Mouse (Mus musculus) MEL (cell line): ENCODE data around the gene Gfpt1. TPM values are rescaled to one million over a fixed set of nuclear protein-coding genes. Genes with fewer than 3 reads are reported as not detected.

ENCODE experiments used
- DNase-seq: peaks from one replicate; pipeline ENCODE4 v3.0.0; 2011; ENCODE audit warnings: low read depth, low spot score
- H3K27ac ChIP-seq: 2 replicates; pipeline ENCODE4 v1.5.1; 2012; ENCODE audit warnings: low read depth, mild to moderate bottlenecking, control low read depth, low read length, moderate library complexity; ENCODE audit not compliant: control insufficient read depth
- H3K27me3 ChIP-seq, 2 experiments: fragments of 150-350 bp in 1 of 2; sonication (generic) in 1 of 2; 2 replicates each; pipeline ENCODE4 v1.6.1; 2012; ENCODE audit warnings: low read length in 2 of 2, mild to moderate bottlenecking in 2 of 2, improper control_type of control experiment in 1 of 2, moderate library complexity in 1 of 2; ENCODE audit not compliant: insufficient read depth in 2 of 2, control insufficient read depth in 1 of 2
- H3K36me3 ChIP-seq, 2 experiments: 2 replicates each; pipeline ENCODE4 v1.6.1; 2012 to 2014; ENCODE audit warnings: low read length in 2 of 2, improper control_type of control experiment in 1 of 2, inconsistent platforms in 1 of 2, mild to moderate bottlenecking in 1 of 2; ENCODE audit not compliant: insufficient read depth in 2 of 2, control insufficient read depth in 1 of 2
- H3K4me1 ChIP-seq, 2 experiments: fragments of 150-350 bp in 1 of 2; sonication (generic) in 1 of 2; 2 replicates each; pipeline ENCODE4 v1.6.1; 2012; ENCODE audit warnings: low read length in 2 of 2, improper control_type of control experiment in 1 of 2, mild to moderate bottlenecking in 1 of 2; ENCODE audit not compliant: insufficient read depth in 2 of 2, control insufficient read depth in 1 of 2
- H3K4me3 ChIP-seq, 2 experiments: fragments of 150-350 bp in 1 of 2; sonication (generic) in 1 of 2; 2 replicates each; pipeline ENCODE4 v1.5.1; 2012; ENCODE audit warnings: low read depth in 2 of 2, low read length in 2 of 2, mild to moderate bottlenecking in 2 of 2, moderate library complexity in 2 of 2, control low read depth in 1 of 2, improper control_type of control experiment in 1 of 2; ENCODE audit not compliant: control insufficient read depth in 1 of 2, insufficient read depth in 1 of 2
- H3K79me2 ChIP-seq: 2 replicates; pipeline ENCODE4 v1.6.1; 2012; ENCODE audit warnings: mild to moderate bottlenecking, low read length, moderate library complexity; ENCODE audit not compliant: control insufficient read depth, poor library complexity, insufficient read depth
- H3K9ac ChIP-seq: 2 replicates; pipeline ENCODE4 v1.6.1; 2012; ENCODE audit warnings: low read depth, mild to moderate bottlenecking, control low read depth, low read length, moderate library complexity; ENCODE audit not compliant: control insufficient read depth, poor library complexity, severe bottlenecking
- H3K9me3 ChIP-seq: fragments of 150-350 bp; sonication (generic); replicated peaks from 2 replicates; pipeline ENCODE4 v1.6.1; 2012; ENCODE audit warnings: mild to moderate bottlenecking, low read length, improper control_type of control experiment, moderate library complexity; ENCODE audit not compliant: insufficient read depth
- CHD1 ChIP-seq: IDR thresholded peaks from 2 replicates; pipeline ENCODE4 v1.6.1; 2012; ENCODE audit warnings: low read depth, mild to moderate bottlenecking, inconsistent platforms, low read length, improper control_type of control experiment
- CHD2 ChIP-seq: IDR thresholded peaks from 2 replicates; pipeline ENCODE4 v1.6.1; 2011; ENCODE audit warnings: low read length, improper control_type of control experiment
- CTCF ChIP-seq, 3 experiments: IDR thresholded peaks in 2 of 3; conservative IDR thresholded peaks in 1 of 3; 2 replicates each; pipeline ENCODE4 v1.5.1; 2011 to 2012; ENCODE audit warnings: low read length in 3 of 3, low read depth in 2 of 3, mild to moderate bottlenecking in 2 of 3, improper control_type of control experiment in 1 of 3, inconsistent platforms in 1 of 3, mixed read lengths in 1 of 3, moderate library complexity in 1 of 3; ENCODE audit not compliant: control insufficient read depth in 1 of 3, insufficient read depth in 1 of 3, poor library complexity in 1 of 3, severe bottlenecking in 1 of 3
- E2F4 ChIP-seq: IDR thresholded peaks from 2 replicates; pipeline ENCODE4 v1.6.1; 2011; ENCODE audit warnings: low read depth, low read length, improper control_type of control experiment, borderline replicate concordance
- EP300 ChIP-seq, 2 experiments: IDR thresholded peaks; 2 replicates each; pipeline ENCODE4 v1.6.1; 2011; ENCODE audit warnings: improper control_type of control experiment in 2 of 2, low read length in 2 of 2, low read depth in 1 of 2, mild to moderate bottlenecking in 1 of 2
- ETS1 ChIP-seq: IDR thresholded peaks from 2 replicates; pipeline ENCODE4 v1.6.1; 2012; ENCODE audit warnings: low read depth, mild to moderate bottlenecking, inconsistent platforms, low read length, improper control_type of control experiment, moderate library complexity
- GATA1 ChIP-seq: IDR thresholded peaks from 2 replicates; pipeline ENCODE4 v1.6.1; 2011; ENCODE audit warnings: low read depth, low read length, improper control_type of control experiment
- MAX ChIP-seq: IDR thresholded peaks from 2 replicates; pipeline ENCODE4 v1.6.1; 2011; ENCODE audit warnings: low read length, improper control_type of control experiment
- MEF2A ChIP-seq: IDR thresholded peaks from 2 replicates; pipeline ENCODE4 v1.6.1; 2014; ENCODE audit warnings: low read depth, mild to moderate bottlenecking, inconsistent platforms, low read length, improper control_type of control experiment; ENCODE audit not compliant: poor library complexity, insufficient replicate concordance, severe bottlenecking; ENCODE audit errors: extremely low read depth
- MXI1 ChIP-seq: IDR thresholded peaks from 2 replicates; pipeline ENCODE4 v1.6.1; 2011; ENCODE audit warnings: mild to moderate bottlenecking, low read depth, low read length, improper control_type of control experiment
- MYB ChIP-seq: IDR thresholded peaks from 2 replicates; pipeline ENCODE4 v1.6.1; 2011; ENCODE audit warnings: mild to moderate bottlenecking, low read depth, low read length, improper control_type of control experiment
- NELFE ChIP-seq: IDR thresholded peaks from 2 replicates; pipeline ENCODE4 v1.6.1; 2011; ENCODE audit warnings: low read depth, low read length, improper control_type of control experiment
- NRF1 ChIP-seq: IDR thresholded peaks from 2 replicates; pipeline ENCODE4 v1.6.1; 2014; ENCODE audit warnings: low read depth, mild to moderate bottlenecking, inconsistent platforms, low read length, improper control_type of control experiment, moderate library complexity; ENCODE audit not compliant: poor library complexity, insufficient read depth, severe bottlenecking
- POLR2A ChIP-seq, 2 experiments: IDR thresholded peaks; 2 replicates each; pipeline ENCODE4 v1.6.1; 2011 to 2012; ENCODE audit warnings: low read length in 2 of 2, mild to moderate bottlenecking in 2 of 2, control low read depth in 1 of 2, improper control_type of control experiment in 1 of 2, low read depth in 1 of 2, moderate library complexity in 1 of 2; ENCODE audit not compliant: control insufficient read depth in 1 of 2, insufficient read depth in 1 of 2, poor library complexity in 1 of 2
- SIN3A ChIP-seq: IDR thresholded peaks from 2 replicates; pipeline ENCODE4 v1.6.1; 2012; ENCODE audit warnings: low read length, improper control_type of control experiment, inconsistent platforms
- TAL1 ChIP-seq: IDR thresholded peaks from 2 replicates; pipeline ENCODE4 v1.6.1; 2012; ENCODE audit warnings: mild to moderate bottlenecking, inconsistent platforms, low read length, moderate library complexity, mixed read lengths
- TBP ChIP-seq: IDR thresholded peaks from 2 replicates; pipeline ENCODE4 v1.8.0; 2011; ENCODE audit warnings: low read depth, low read length, improper control_type of control experiment
- TCF12 ChIP-seq: IDR thresholded peaks from 2 replicates; pipeline ENCODE4 v1.6.1; 2014; ENCODE audit warnings: low read depth, mild to moderate bottlenecking, inconsistent platforms, low read length, improper control_type of control experiment, moderate library complexity
- UBTF ChIP-seq: IDR thresholded peaks from 2 replicates; pipeline ENCODE4 v1.6.1; 2012; ENCODE audit warnings: low read depth, mild to moderate bottlenecking, inconsistent platforms, low read length, improper control_type of control experiment, moderate library complexity, borderline replicate concordance; ENCODE audit not compliant: insufficient read depth
- USF1 ChIP-seq: IDR thresholded peaks from 2 replicates; pipeline ENCODE4 v1.6.1; 2014; ENCODE audit warnings: low read depth, mild to moderate bottlenecking, inconsistent platforms, low read length, improper control_type of control experiment, moderate library complexity
- ZKSCAN1 ChIP-seq: IDR thresholded peaks from 2 replicates; pipeline ENCODE4 v1.6.1; 2012; ENCODE audit warnings: low read depth, mild to moderate bottlenecking, inconsistent platforms, low read length, improper control_type of control experiment, moderate library complexity
- ZMIZ1 ChIP-seq: IDR thresholded peaks from 2 replicates; pipeline ENCODE4 v1.6.1; 2012; ENCODE audit warnings: low read depth, mild to moderate bottlenecking, inconsistent platforms, low read length, improper control_type of control experiment, moderate library complexity
- ZNF384 ChIP-seq: IDR thresholded peaks from 2 replicates; pipeline ENCODE4 v1.6.1; 2012; ENCODE audit warnings: low read depth, mild to moderate bottlenecking, inconsistent platforms, low read length, improper control_type of control experiment
- polyA plus RNA-seq, 2 experiments: library from polyadenylated mRNA; stranded (reverse) in 1 of 2; unstranded in 1 of 2; fragments of >175 nt in 1 of 2; fragments of >200 nt in 1 of 2; gene quantifications; 2 replicates each; pipeline versions ENCODE4 v1.2.1 to v1.2.4; 2012; ENCODE audit warnings: low replicate concordance in 2 of 2, low read depth in 1 of 2; ENCODE audit not compliant: insufficient read length in 2 of 2, insufficient read depth in 1 of 2, missing spikeins in 1 of 2
- total RNA-seq: library from RNA; depleted of rRNA; stranded (reverse); fragments of 300-350 nt; gene quantifications from 2 replicates; pipeline ENCODE4 v1.2.3, GENCODE M21; 2012

Gfpt1 gene
- total and polyA plus RNA-seq, 3 experiments, result 29.6 to 69.3 (median 33.5) TPM

DNA sequence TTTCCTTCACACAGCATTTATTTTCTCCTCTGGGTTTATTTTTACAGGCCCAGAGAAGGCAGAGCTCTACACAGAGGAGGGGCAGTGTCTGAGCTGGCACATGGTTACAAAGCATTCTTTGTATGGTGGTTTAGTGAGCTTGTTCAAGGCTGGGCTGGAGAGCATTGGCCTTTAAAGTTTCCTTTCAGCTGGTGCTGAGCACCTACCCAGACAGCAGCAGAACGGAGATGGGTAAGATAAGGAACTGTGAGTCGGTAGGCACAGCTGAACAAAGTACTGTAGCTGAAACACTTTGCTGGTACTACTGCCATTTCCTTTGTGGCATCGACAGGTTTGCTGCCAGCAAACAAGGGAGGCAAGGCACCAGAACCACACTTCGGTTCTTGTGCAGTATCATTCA, 1.7 kb upstream of the Gfpt1 start:
- Histone ChIP-seq H3K4me3 (peak overlapping the region; percentile 1 to 52; a peak in 3 of 4 replicates), H3K79me2 (peaks cover 25% of the 10 kb centered on the region), H3K36me3 (peaks cover 0 to 29% of the 10 kb centered on the region in 2 experiments; a peak in 3 of 4 replicates), H3K4me1 (peaks cover 18 to 26% of the 10 kb centered on the region in 2 experiments), H3K9me3 (no peaks in the 10 kb centered on the region), H3K9ac (peak overlapping the region; percentile 59), H3K27me3 (no peaks in the 10 kb centered on the region), H3K27ac (peak overlapping the region; percentile 98)
- TF ChIP-seq TCF12 (peak; percentile 0; the same call in 1 of the 2 replicates), MXI1 (peak; percentile 47; the same call in 1 of the 2 replicates), UBTF (no peak), MAX (peak; percentile 63), NRF1 (no peak), SIN3A (peak; percentile 49), ETS1 (peak; percentile 67), NELFE (peak; percentile 28; the same call in 1 of the 2 replicates), GATA1 (peak; percentile 66), TAL1 (no peak)
- DNase-seq, result no peak

DNA sequence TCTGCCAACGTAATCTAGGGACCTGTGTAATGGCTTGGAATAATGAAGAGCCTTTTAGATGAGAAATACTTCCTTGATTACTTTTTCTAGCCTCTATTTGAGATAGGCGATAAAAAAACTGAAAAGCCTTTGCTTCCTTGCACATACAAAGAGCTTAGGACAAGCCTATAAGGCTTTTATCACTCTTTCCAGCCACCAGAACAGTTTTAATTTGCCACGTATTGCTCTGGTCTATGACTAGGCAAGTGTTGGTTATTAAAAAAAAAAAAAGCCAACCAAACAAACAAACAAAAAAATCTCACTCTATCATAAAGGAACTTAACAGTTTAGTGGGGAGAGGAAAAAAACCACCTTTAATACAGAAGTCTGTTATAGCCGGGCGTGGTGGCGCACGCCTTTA, 1.2 kb upstream of the Gfpt1 start:
- peaks cover 0 to 33% of the 10 kb centered on the region in 2 experiments; a peak in 3 of 4 replicates for H3K36me3 ChIP-seq
- H3K4me1 ChIP-seq, result peaks cover 17 to 31% of the 10 kb centered on the region in 2 experiments
- no peaks in the 10 kb centered on the region for H3K9me3 ChIP-seq
- H3K27me3 ChIP-seq, result no peaks in the 10 kb centered on the region
- no peak for TF ChIP-seq GATA1
- TF ChIP-seq MYB, result peak; percentile 47
- peak; percentile 54; the same call in 1 of the 2 replicates for TF ChIP-seq CHD1
- no peak for TF ChIP-seq MAX
- peak; percentile 77 for TF ChIP-seq ZNF384
- peak; percentile 6 to 36; a peak in 2 of 4 replicates for TF ChIP-seq EP300 (IDR thresholded peaks at IDR 0.05; ENCODE audit: low read depth in 1 of 2, low read length in 2 of 2)
- peaks cover 27% of the 10 kb centered on the region for H3K79me2 ChIP-seq
- peak overlapping the region; percentile 52 to 99 for H3K4me3 ChIP-seq
- H3K27ac ChIP-seq, result peak overlapping the region; percentile 98
- DNase-seq, result peak; percentile 73
- peak overlapping the region; percentile 88 for H3K9ac ChIP-seq

GRCm38 (mm10) chr6:87042004-87042336, 676 bp upstream of the Gfpt1 start:
- Histone ChIP-seq H3K79me2 (peaks cover 27% of the 10 kb centered on the region), H3K27ac (peak overlapping the region; percentile 98), H3K27me3 (no peaks in the 10 kb centered on the region), H3K9me3 (no peaks in the 10 kb centered on the region), H3K4me1 (peaks cover 17 to 34% of the 10 kb centered on the region in 2 experiments), H3K9ac (peak overlapping the region; percentile 88), H3K36me3 (peaks cover 3 to 36% of the 10 kb centered on the region in 2 experiments; a peak in 3 of 4 replicates), H3K4me3 (peak overlapping the region; percentile 52 to 99)
- DNase-seq, result no peak
- TF ChIP-seq POLR2A (IDR thresholded peaks at IDR 0.05; ENCODE audit: control insufficient read depth in 1 of 2, insufficient read depth in 1 of 2, low read depth in 1 of 2, low read length in 2 of 2, poor library complexity in 1 of 2), result no peak
- 0 out of 2 replicates have a peak, but pooled peaks have one; percentile 22 for TF ChIP-seq TCF12
- TF ChIP-seq SIN3A, result peak; percentile 42
- TF ChIP-seq MEF2A, result no peak
- TF ChIP-seq ETS1, result peak; percentile 74
- TF ChIP-seq TBP, result peak; percentile 82; the same call in 1 of the 2 replicates
- TF ChIP-seq EP300 (IDR thresholded peaks at IDR 0.05; ENCODE audit: low read depth in 1 of 2, low read length in 2 of 2), result peak in 1 of 2 experiments; percentile 66; a peak in 2 of 4 replicates
- TF ChIP-seq NELFE, result no peak
- no peak for TF ChIP-seq E2F4
- TF ChIP-seq ZKSCAN1, result no peak
- TF ChIP-seq MYB, result peak; percentile 56; the same call in 1 of the 2 replicates
- peak; percentile 10; the same call in 1 of the 2 replicates for TF ChIP-seq TAL1
- peak; percentile 7; the same call in 1 of the 2 replicates for TF ChIP-seq ZMIZ1
- no peak; the same call in 1 of the 2 replicates for TF ChIP-seq NRF1
- no peak for TF ChIP-seq CTCF (IDR thresholded peaks at IDR 0.05 in 2 of 3, conservative IDR thresholded peaks at IDR 0.05 in 1 of 3; ENCODE audit: control insufficient read depth in 1 of 3, insufficient read depth in 1 of 3, low read depth in 2 of 3, low read length in 3 of 3, poor library complexity in 1 of 3, severe bottlenecking in 1 of 3)
- TF ChIP-seq USF1, result peak; percentile 17; the same call in 1 of the 2 replicates
- no peak; the same call in 1 of the 2 replicates for TF ChIP-seq CHD1
- TF ChIP-seq GATA1, result peak; percentile 73
- TF ChIP-seq CHD2, result no peak
